Mouse (Mus musculus): ENCODE results near the gene Slc1a1. TPM values are rescaled to one million over a fixed set of nuclear protein-coding genes. Genes with fewer than 3 reads are reported as not detected.

Gene Slc1a1
- polyA plus RNA-seq, 1 experiment = 23.4 TPM

DNA sequence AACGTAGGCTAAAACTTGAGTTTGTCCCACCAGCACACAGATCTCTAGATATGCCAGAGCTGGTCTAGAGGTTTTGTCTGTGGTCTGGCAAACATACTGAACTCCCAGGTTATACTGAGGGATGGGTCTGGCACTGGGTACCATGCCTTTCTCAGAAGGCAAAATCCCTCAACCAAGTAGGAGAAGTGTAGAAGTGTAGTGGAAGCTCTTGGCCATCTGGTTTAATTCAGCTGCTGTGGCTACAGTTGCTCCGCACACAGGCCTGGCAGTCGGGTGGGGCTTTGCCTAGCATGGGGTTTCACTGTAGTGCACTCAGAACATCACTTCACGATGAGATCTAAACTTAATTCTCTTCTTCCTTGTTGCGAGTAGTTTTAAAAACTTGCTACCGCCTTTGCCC lies 28.6 kb upstream of the Slc1a1 start:
- Histone ChIP-seq H3K27me3 (ENCODE audit: control insufficient read depth, insufficient read depth, low read length) (no peaks in the 10 kb centered on the region), H3K36me3 (ENCODE audit: control insufficient read depth, insufficient read depth, low read length) (no peaks in the 10 kb centered on the region), H3K4me1 (ENCODE audit: control insufficient read depth, insufficient read depth, insufficient read length, low read length) (no peaks in the 10 kb centered on the region), H3K27ac (ENCODE audit: insufficient read depth, low read depth, low read length) (no peak overlapping the region), H3K4me3 (ENCODE audit: low read depth, low read length) (no peak overlapping the region)
- WGBS = 94% methylated on average over 6 of the region's 6 CpGs
- no peak for TF ChIP-seq CTCF (IDR thresholded peaks at IDR 0.05; ENCODE audit: extremely low read depth, insufficient read length, insufficient replicate concordance, low read depth, low read length)

DNA sequence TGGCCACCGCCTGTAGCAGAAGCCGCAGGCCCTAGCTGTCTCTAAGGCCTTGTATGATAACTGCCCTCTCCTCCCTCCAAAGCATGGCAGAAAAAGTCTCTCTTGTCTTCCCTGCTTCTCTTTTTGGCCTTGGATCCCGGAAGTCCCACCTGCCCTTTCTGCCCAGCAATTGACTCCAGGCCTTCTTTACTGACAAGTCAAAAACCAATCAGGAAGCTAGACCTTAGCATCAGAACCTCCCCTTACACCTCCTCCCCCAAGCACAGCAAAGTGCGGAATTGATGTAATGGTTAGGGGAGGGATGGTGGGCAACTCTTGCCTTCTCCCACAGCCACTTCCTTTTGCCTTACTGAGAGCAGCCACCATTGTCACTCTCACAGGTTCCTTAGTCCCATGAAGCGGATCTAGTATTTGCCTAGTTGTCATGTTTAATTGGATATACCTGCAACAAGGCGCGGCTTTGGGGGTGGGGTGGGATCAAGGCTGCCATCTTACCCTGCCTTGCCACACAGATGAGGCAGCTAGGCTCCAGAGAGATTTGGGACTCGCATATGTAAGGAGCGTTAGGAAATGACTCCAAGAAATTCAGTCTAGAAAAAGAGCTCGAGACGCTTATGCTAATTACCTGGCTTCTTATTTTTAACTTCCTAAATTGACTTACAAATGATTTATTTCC lies 27.9 kb upstream of the Slc1a1 start:
- no peak overlapping the region for H3K4me3 ChIP-seq (ENCODE audit: low read depth, low read length)
- 92% methylated on average over 11 of the region's 11 CpGs for WGBS
- H3K27ac ChIP-seq (ENCODE audit: insufficient read depth, low read depth, low read length) = no peak overlapping the region

DNA sequence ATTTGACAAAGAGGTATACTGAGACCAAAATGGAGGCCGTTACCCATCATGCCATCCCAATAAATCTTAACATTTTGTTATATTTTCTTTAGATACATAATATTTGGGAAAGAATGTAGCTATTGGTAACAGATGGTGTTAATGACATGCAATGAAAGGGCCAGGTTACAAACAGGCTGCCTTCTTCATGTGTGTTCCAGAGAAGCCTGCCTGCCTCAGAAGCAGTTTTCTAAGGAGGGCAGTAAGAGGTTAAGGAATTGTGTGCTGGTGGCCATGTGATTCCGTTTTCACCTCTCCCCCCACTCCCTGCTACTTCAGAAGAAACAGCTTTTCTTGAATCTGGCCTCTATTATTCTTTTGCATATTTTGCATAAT lies 27.4 kb upstream of the Slc1a1 start:
- TF ChIP-seq POLR2A (IDR thresholded peaks at IDR 0.05; ENCODE audit: low read depth, low read length) = no peak
- no peak for TF ChIP-seq CTCF (IDR thresholded peaks at IDR 0.05; ENCODE audit: extremely low read depth, insufficient read length, insufficient replicate concordance, low read depth, low read length)

More for the DNA sequence above, 27.9 kb upstream of the Slc1a1 start:
- no peaks in the 10 kb centered on the region for H3K27me3 ChIP-seq (ENCODE audit: control insufficient read depth, insufficient read depth, low read length)
- no peak for TF ChIP-seq POLR2A (IDR thresholded peaks at IDR 0.05; ENCODE audit: low read depth, low read length)
- no peak for TF ChIP-seq CTCF (IDR thresholded peaks at IDR 0.05; ENCODE audit: extremely low read depth, insufficient read length, insufficient replicate concordance, low read depth, low read length)
- no peaks in the 10 kb centered on the region for H3K4me1 ChIP-seq (ENCODE audit: control insufficient read depth, insufficient read depth, insufficient read length, low read length)
- H3K36me3 ChIP-seq (ENCODE audit: control insufficient read depth, insufficient read depth, low read length) = no peaks in the 10 kb centered on the region

DNA sequence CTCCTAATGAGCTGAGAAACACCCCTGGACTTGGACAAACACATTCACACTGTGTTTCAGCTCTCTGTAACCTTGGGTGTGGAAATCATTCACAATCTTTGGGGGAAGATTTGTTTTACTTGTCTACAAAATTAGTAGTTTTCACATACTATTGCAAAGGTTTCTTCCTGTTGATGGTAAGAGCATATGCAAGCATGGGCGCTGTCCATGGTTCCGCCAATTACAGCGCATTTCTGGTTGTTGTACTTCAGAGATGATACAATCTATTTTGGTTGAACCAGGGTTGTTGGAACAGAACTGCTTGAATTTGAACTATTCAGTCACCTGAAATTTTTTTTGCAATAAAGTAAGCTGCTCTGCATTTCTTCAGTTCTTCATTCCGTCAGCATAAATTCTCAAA lies 16.6 kb upstream of the Slc1a1 start:
- Histone ChIP-seq H3K27me3 (ENCODE audit: control insufficient read depth, insufficient read depth, low read length) (no peaks in the 10 kb centered on the region), H3K36me3 (ENCODE audit: control insufficient read depth, insufficient read depth, low read length) (no peaks in the 10 kb centered on the region), H3K4me3 (ENCODE audit: low read depth, low read length) (no peak overlapping the region), H3K4me1 (ENCODE audit: control insufficient read depth, insufficient read depth, insufficient read length, low read length) (no peaks in the 10 kb centered on the region), H3K27ac (ENCODE audit: insufficient read depth, low read depth, low read length) (no peak overlapping the region)
- WGBS = 68% methylated on average over 4 of the region's 4 CpGs
- no peak for TF ChIP-seq POLR2A (IDR thresholded peaks at IDR 0.05; ENCODE audit: low read depth, low read length)
- TF ChIP-seq CTCF (IDR thresholded peaks at IDR 0.05; ENCODE audit: extremely low read depth, insufficient read length, insufficient replicate concordance, low read depth, low read length) = no peak

More for the DNA sequence above, 27.4 kb upstream of the Slc1a1 start:
- WGBS = 83% methylated on average over 2 of the region's 2 CpGs
- no peaks in the 10 kb centered on the region for H3K36me3 ChIP-seq (ENCODE audit: control insufficient read depth, insufficient read depth, low read length)
- no peak overlapping the region for H3K4me3 ChIP-seq (ENCODE audit: low read depth, low read length)
- H3K27me3 ChIP-seq (ENCODE audit: control insufficient read depth, insufficient read depth, low read length) = no peaks in the 10 kb centered on the region
- no peak overlapping the region for H3K27ac ChIP-seq (ENCODE audit: insufficient read depth, low read depth, low read length)
- no peaks in the 10 kb centered on the region for H3K4me1 ChIP-seq (ENCODE audit: control insufficient read depth, insufficient read depth, insufficient read length, low read length)

DNA sequence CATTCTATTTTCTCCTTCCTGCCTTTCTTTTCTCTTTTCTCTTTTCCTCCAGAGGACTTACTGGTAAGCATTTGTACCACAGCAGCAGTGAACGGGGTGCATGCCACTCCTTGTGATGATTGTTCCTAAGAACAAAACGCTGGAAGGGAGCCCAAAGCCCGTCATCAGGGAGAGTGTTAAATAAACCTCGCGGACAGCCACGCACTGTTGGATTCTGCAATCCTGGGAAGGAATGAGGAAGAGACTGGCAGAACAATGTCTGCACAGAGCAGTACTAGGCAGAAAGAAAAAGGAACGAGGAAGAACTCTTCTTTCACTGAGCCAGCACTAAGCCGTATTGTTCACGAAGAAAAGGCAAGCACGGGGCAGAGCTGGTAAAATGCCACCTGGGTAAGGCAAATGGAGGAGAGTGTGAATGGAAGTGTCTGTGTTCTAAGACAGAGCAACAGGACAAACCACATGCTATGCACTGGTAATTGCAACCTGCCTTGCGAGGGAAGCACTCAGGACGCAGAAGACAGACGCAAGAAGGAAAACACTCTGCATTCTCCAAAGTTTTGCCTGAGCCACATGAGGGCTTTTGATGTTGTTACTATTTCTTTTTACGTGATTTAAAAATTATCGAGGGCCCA lies 7.0 kb upstream of the Slc1a1 start:
- WGBS = 17% methylated on average over 15 of the region's 15 CpGs
- Histone ChIP-seq H3K4me3 (ENCODE audit: low read depth, low read length) (no peak overlapping the region), H3K4me1 (ENCODE audit: control insufficient read depth, insufficient read depth, insufficient read length, low read length) (peaks cover 12% of the 10 kb centered on the region; the same call in 1 of the 2 replicates), H3K27ac (ENCODE audit: insufficient read depth, low read depth, low read length) (peak overlapping the region; percentile 70), H3K27me3 (ENCODE audit: control insufficient read depth, insufficient read depth, low read length) (no peaks in the 10 kb centered on the region), H3K36me3 (ENCODE audit: control insufficient read depth, insufficient read depth, low read length) (no peaks in the 10 kb centered on the region)
- TF ChIP-seq POLR2A (IDR thresholded peaks at IDR 0.05; ENCODE audit: low read depth, low read length) = no peak
- TF ChIP-seq CTCF (IDR thresholded peaks at IDR 0.05; ENCODE audit: extremely low read depth, insufficient read length, insufficient replicate concordance, low read depth, low read length) = no peak

DNA sequence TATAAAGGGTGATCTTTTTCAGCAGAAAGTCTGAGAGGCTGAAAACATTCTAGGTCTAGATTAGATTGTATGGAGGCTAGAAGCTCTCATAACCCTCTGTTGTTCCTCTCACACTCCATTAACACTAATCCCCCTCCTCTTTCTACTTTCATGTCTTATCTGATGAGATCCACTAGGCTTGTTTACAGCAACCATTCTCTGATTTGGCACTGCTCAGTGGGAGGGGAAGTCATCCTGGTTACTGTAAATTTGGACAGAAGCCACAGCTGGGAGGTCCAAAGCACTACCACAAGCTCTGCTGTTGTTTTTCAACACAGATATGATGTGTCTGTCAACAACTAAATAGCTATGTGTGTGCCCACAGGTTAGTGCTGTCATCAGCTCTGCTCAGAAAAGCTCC lies 3.5 kb upstream of the Slc1a1 start:
- H3K36me3 ChIP-seq (ENCODE audit: control insufficient read depth, insufficient read depth, low read length) = no peaks in the 10 kb centered on the region
- H3K4me1 ChIP-seq (ENCODE audit: control insufficient read depth, insufficient read depth, insufficient read length, low read length) = peaks cover 15% of the 10 kb centered on the region; the same call in 1 of the 2 replicates
- H3K27me3 ChIP-seq (ENCODE audit: control insufficient read depth, insufficient read depth, low read length) = no peaks in the 10 kb centered on the region
- no peak for TF ChIP-seq CTCF (IDR thresholded peaks at IDR 0.05; ENCODE audit: extremely low read depth, insufficient read length, insufficient replicate concordance, low read depth, low read length)
- TF ChIP-seq POLR2A (IDR thresholded peaks at IDR 0.05; ENCODE audit: low read depth, low read length) = no peak
- no peak overlapping the region; the same call in 1 of the 2 replicates for H3K27ac ChIP-seq (ENCODE audit: insufficient read depth, low read depth, low read length)
- no peak overlapping the region for H3K4me3 ChIP-seq (ENCODE audit: low read depth, low read length)

DNA sequence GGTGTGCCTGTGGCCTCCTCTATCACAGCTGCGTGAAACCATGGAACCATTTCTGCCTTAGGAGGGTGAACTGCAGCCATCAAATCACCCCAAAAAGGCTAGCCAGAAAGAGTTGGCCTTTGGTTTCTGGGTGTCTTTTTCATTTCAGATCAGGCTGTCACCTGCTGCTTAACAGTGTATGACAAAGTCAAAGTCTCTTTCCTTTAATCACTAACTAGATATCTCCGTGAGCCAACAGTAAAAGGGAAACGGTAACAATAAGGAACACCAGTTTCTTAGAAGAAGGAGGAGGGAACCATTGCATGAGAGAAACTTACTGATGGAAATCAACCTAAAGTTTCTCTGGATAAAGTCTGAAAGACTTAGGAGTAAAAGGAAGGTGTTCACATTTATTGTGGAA lies 2.2 kb upstream of the Slc1a1 start:
- H3K4me3 ChIP-seq (ENCODE audit: low read depth, low read length) = no peak overlapping the region
- no peaks in the 10 kb centered on the region for H3K27me3 ChIP-seq (ENCODE audit: control insufficient read depth, insufficient read depth, low read length)
- 29% methylated on average over 3 of the region's 3 CpGs for WGBS
- peaks cover 18% of the 10 kb centered on the region; the same call in 1 of the 2 replicates for H3K4me1 ChIP-seq (ENCODE audit: control insufficient read depth, insufficient read depth, insufficient read length, low read length)
- H3K27ac ChIP-seq (ENCODE audit: insufficient read depth, low read depth, low read length) = peak overlapping the region; percentile 79
- no peaks in the 10 kb centered on the region for H3K36me3 ChIP-seq (ENCODE audit: control insufficient read depth, insufficient read depth, low read length)
- TF ChIP-seq CTCF (IDR thresholded peaks at IDR 0.05; ENCODE audit: extremely low read depth, insufficient read length, insufficient replicate concordance, low read depth, low read length) (no peak), POLR2A (IDR thresholded peaks at IDR 0.05; ENCODE audit: low read depth, low read length) (no peak)

Measured in small intestine, adult 2 months (tissue).